Mouse (Mus musculus) layer of hippocampus, postnatal 10 days (tissue): ENCODE data around the gene Catspere2. TPM values are rescaled to one million over a fixed set of nuclear protein-coding genes. Genes with fewer than 3 reads are reported as not detected.

ENCODE experiments used
- DNase-seq, 2 experiments: peaks; one replicate each; pipeline ENCODE4 v3.0.0; 2021; ENCODE audit warnings: low spot score in 2 of 2
- total RNA-seq, 2 experiments: library from RNA; stranded (reverse); gene quantifications; 2 replicates each; pipeline ENCODE4 v1.2.3; 2021

Catspere2 gene
- total RNA-seq, 2 experiments from 2014 or later, result 1.5 to 2.0 TPM

DNA sequence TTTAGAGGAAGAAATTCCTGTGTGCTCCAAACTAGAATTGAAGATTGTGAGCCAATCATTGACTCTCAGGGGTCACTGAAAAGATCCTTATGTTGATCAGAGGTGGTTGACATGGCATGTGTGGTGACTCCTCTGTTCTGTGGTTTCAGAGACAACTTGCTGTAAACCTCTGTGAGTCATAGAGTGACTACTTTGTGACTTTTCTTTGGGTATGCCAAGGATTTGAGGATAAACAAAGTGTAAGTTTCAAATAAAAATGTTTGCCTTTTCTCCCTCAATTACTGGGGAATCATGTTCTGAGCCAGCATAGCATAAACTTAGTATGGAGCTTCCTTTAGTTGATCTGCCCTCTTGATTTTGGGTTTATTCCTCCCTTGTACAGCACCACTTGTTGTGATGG, 235.1 kb downstream of the Catspere2 start:
- DNase-seq, result no peak

DNA sequence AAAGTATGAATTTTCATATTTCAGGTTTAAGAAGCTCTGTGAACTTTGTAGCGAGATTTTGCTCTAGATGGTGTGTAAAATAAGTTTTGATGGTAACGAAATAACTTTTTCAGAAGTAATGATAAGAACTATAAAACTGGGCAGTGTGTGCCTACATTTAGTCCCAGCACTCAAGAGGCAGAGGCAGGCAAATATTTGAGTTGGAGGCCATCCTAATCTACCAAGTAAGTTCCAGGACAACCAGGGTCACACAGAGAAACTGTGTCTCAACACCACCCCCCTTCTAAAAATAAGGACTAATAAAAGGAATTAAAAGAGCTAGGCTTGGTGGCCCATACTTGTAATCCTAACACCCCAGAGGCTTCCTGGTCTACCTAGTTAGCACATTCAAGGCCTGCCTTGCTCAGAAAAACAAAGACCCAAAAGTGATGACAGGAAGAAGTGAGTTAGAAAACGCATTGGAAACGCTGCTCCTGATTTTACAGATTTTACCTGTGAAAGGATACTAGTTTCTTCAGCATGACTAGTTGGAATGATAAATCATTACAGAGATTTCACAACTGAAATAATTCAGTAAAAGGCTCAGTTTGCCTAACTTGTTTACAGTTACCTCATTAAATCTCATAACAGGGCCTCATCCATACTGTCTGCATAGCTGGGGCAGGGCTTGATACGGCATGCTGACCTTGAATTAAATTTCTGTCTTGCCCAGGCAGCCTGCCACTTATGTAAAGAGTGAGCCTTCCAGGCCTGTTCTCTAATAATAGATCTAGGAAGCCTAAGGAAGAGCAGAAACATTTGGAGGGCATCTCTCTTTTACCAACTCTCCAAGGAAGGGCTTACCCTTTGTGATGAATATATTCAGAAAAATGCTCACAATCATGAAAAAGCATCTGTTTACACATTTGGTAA, 236.2 kb downstream of the Catspere2 start:
- no peak for DNase-seq

Other genes starting within 250 kb of the Catspere2 start
- 10 to 100 TPM; 88.6 to 91.9 TPM for gene Adss, start 186.9 kb upstream of the Catspere2 start, total RNA-seq
- 10 to 100 TPM; 27.0 to 29.0 TPM for gene Desi2, start 204.0 kb downstream of the Catspere2 start, total RNA-seq